Mouse (Mus musculus) megakaryocyte, embryonic 14.5 days (primary cell): ENCODE measurements at regions not wholly inside any gene's neighbourhood (a gene's known extent, or its start where the extent isn't known, plus 50 kb on each side); places are given as distances from the start of the nearest gene placed in this dataset.

Source experiments
- FLI1 ChIP-seq: IDR thresholded peaks from 2 replicates; pipeline ENCODE4 v1.6.1; 2012; ENCODE audit warnings: low read length, inconsistent platforms, mixed read lengths
- GATA1 ChIP-seq: IDR thresholded peaks from 3 replicates; pipeline ENCODE4 v1.6.1; 2012; ENCODE audit warnings: mixed read lengths, low read length, inconsistent platforms, borderline replicate concordance

DNA sequence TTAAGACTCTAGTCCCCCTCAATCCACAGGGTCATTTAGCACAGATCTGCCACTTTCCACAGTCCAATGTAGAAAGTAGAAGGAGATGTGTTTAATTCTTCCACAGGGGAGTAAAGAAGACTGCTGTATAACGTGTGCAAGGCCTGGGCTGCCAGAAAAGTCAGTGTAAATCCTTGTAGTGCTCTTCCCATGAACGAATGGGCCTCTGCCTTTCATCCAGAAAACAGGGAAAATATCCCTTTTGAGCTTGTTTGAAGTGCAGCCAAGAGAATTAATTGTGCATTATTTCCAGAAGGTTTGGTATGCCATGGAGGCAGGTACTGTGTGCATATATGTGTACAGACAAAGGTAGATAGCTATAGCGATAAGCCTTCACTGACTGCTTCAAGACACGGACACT lies 425.1 kb downstream of the Sorl1 start:
- TF ChIP-seq GATA1 (no peak), FLI1 (no peak)
